Mouse (Mus musculus) heart, postnatal 36 days (tissue): ENCODE data around the gene Ncor2. TPM values are rescaled to one million over a fixed set of nuclear protein-coding genes. Genes with fewer than 3 reads are reported as not detected.
A peak's percentile ranks its signal among the peaks of the same experiment; 100 is the strongest.

ENCODE experiments used
- DNase-seq, 2 experiments: peaks; one replicate each; pipeline ENCODE4 v3.0.0; 2021 to 2022
- intact Hi-C: fragments of 180-260 bp; cut with DNase I; formaldehyde crosslinking; loops from one replicate; pipeline ENCODE4 v1.15.1; 2025
- total RNA-seq, 2 experiments: library from RNA; stranded (reverse); gene quantifications; 2 replicates each; pipeline ENCODE4 v1.2.3; 2021

Gene Ncor2
- total RNA-seq, 2 experiments from 2014 or later = 70.5 to 74.8 TPM

- no peak for DNase-seq
- intact Hi-C loops = no loop called here
These were observed 68.3 kb downstream of the Ncor2 start for GRCm38 (mm10) chr5:125110722-125111121.

- DNase-seq = no peak
- intact Hi-C loops = no loop called here
These were observed 68.8 kb downstream of the Ncor2 start for GRCm38 (mm10) chr5:125110196-125110595.

- peak; percentile 71 to 75 for DNase-seq
- intact Hi-C loops = loop anchor here (1.0 to 2.0 kb wide), 4 partner anchors 34 to 198 kb away; no protein-coding TSS in a partner anchor
These were observed 71.9 kb downstream of the Ncor2 start for GRCm38 (mm10) chr5:125107011-125107651.

- intact Hi-C loops = loop anchor here (2.0 kb wide), 3 partner anchors 35 to 197 kb away; no protein-coding TSS in a partner anchor
- DNase-seq = peak; percentile 61 to 63
These were observed 72.8 kb downstream of the Ncor2 start for GRCm38 (mm10) chr5:125106191-125106590.

GRCm38 (mm10) chr5:125104841-125105240, 74.2 kb downstream of the Ncor2 start:
- intact Hi-C loops = no loop called here
- no peak for DNase-seq

GRCm38 (mm10) chr5:125103396-125103795, 75.6 kb downstream of the Ncor2 start:
- intact Hi-C loops = no loop called here
- no peak for DNase-seq

- intact Hi-C loops = no loop called here
These were observed 76.1 kb downstream of the Ncor2 start for GRCm38 (mm10) chr5:125102907-125103306.

GRCm38 (mm10) chr5:125102352-125102751, 76.7 kb downstream of the Ncor2 start:
- intact Hi-C loops = no loop called here
- DNase-seq = no peak

More at GRCm38 (mm10) chr5:125102907-125103306, 76.1 kb downstream of the Ncor2 start:
- DNase-seq = no peak

- DNase-seq = no peak
- intact Hi-C loops = no loop called here
These were observed 79.2 kb downstream of the Ncor2 start for GRCm38 (mm10) chr5:125099785-125100350.

- no peak for DNase-seq
- intact Hi-C loops = no loop called here
These were observed 80.3 kb downstream of the Ncor2 start for GRCm38 (mm10) chr5:125098692-125099091.

GRCm38 (mm10) chr5:125096368-125096767, 82.7 kb downstream of the Ncor2 start:
- intact Hi-C loops = no loop called here
- no peak for DNase-seq

GRCm38 (mm10) chr5:125095525-125096175, 83.4 kb downstream of the Ncor2 start:
- DNase-seq = no peak
- intact Hi-C loops = no loop called here

- intact Hi-C loops = no loop called here
- DNase-seq = no peak
These were observed 85.2 kb downstream of the Ncor2 start for GRCm38 (mm10) chr5:125093795-125094194.

GRCm38 (mm10) chr5:125088076-125088475, 90.9 kb downstream of the Ncor2 start:
- intact Hi-C loops = no loop called here
- no peak for DNase-seq

- no peak for DNase-seq
- intact Hi-C loops = no loop called here
These were observed 93.9 kb downstream of the Ncor2 start for GRCm38 (mm10) chr5:125085097-125085617.

GRCm38 (mm10) chr5:125083674-125084073, 95.3 kb downstream of the Ncor2 start:
- intact Hi-C loops = no loop called here
- no peak for DNase-seq

- intact Hi-C loops = loop anchor here (2.0 kb wide), 2 partner anchors 23 to 41 kb away; no protein-coding TSS in a partner anchor
- DNase-seq = peak; percentile 87 to 90
These were observed 97.5 kb downstream of the Ncor2 start for GRCm38 (mm10) chr5:125081318-125082101.

- DNase-seq = peak; percentile 51 to 62
- intact Hi-C loops = loop anchor here (2.0 kb wide), 2 partner anchors 22 to 40 kb away; no protein-coding TSS in a partner anchor
These were observed 98.2 kb downstream of the Ncor2 start for GRCm38 (mm10) chr5:125080787-125081317.

GRCm38 (mm10) chr5:125080352-125080751, 98.7 kb downstream of the Ncor2 start:
- no peak for DNase-seq
- intact Hi-C loops = loop anchor here (2.0 kb wide), 2 partner anchors 22 to 40 kb away; no protein-coding TSS in a partner anchor

- DNase-seq = no peak
- intact Hi-C loops = no loop called here
These were observed 100.8 kb downstream of the Ncor2 start for GRCm38 (mm10) chr5:125078220-125078619.
